Mouse (Mus musculus) neural tube, embryonic 14.5 days (tissue): ENCODE data around the gene Mrps7. TPM values are rescaled to one million over a fixed set of nuclear protein-coding genes. Genes with fewer than 3 reads are reported as not detected.

Source experiments
- ATAC-seq: fragments of 200-750 bp; cut with Nextera tagmentation; 2 replicates; pipeline ENCODE4 v1.8.0; 2017; ENCODE audit warnings: low read depth, mild to moderate bottlenecking, moderate TSS enrichment, moderate library complexity
- H3K27ac ChIP-seq: fragments of 300-500 bp; sonication (generic); 2 replicates; pipeline ENCODE4 v1.5.1; 2014; ENCODE audit warnings: low read depth, mild to moderate bottlenecking, control low read depth, low read length, moderate library complexity, mixed read lengths
- H3K27me3 ChIP-seq: fragments of 300-500 bp; sonication (generic); 2 replicates; pipeline ENCODE4 v1.6.1; 2014; ENCODE audit warnings: low read length; ENCODE audit not compliant: control insufficient read depth, insufficient read depth
- H3K36me3 ChIP-seq: fragments of 300-500 bp; sonication (generic); 2 replicates; pipeline ENCODE4 v1.6.1; 2014; ENCODE audit warnings: low read length, mixed read lengths; ENCODE audit not compliant: control insufficient read depth, insufficient read depth
- H3K4me1 ChIP-seq: fragments of 300-500 bp; sonication (generic); 2 replicates; pipeline ENCODE4 v1.6.1; 2014; ENCODE audit warnings: low read length; ENCODE audit not compliant: control insufficient read depth, insufficient read depth
- H3K4me2 ChIP-seq: fragments of 300-500 bp; sonication (generic); 2 replicates; pipeline ENCODE4 v1.6.1; 2014; ENCODE audit warnings: mild to moderate bottlenecking, low read depth, low read length, control low read depth
- H3K4me3 ChIP-seq: fragments of 300-500 bp; sonication (generic); 2 replicates; pipeline ENCODE4 v1.5.1; 2014; ENCODE audit warnings: low read depth, low read length, control low read depth, mixed read lengths
- H3K9ac ChIP-seq: fragments of 300-500 bp; sonication (generic); replicated peaks from 2 replicates; pipeline ENCODE4 v1.6.1; 2014; ENCODE audit warnings: low read depth, mild to moderate bottlenecking, control low read depth, low read length, mixed read lengths
- H3K9me3 ChIP-seq: fragments of 300-500 bp; sonication (generic); 2 replicates; pipeline ENCODE4 v1.6.1; 2016; ENCODE audit warnings: low read length; ENCODE audit not compliant: control insufficient read depth
- WGBS: fragments of 180-500 bp; shearing (Covaris S2); extraction: QIAGEN DNeasy Blood & Tissue Kit; methylation state at CpG from one replicate; pipeline ENCODE4 v1.1.7; 2014; 5-methylcytosine and 5-hydroxymethylcytosine counted together
- polyA plus RNA-seq: library from polyadenylated mRNA; unstranded; fragments of >200 nt; fragmentation: Nextera tagmentation; extraction: Ambion mirVana; gene quantifications from 2 replicates; pipeline ENCODE4 v1.2.1, GENCODE M21; 2014

Mrps7 gene
- polyA plus RNA-seq, 1 experiment from 2014 or later, result 79.0 TPM

- no peaks in the 10 kb centered on the region for H3K36me3 ChIP-seq
- no peaks in the 10 kb centered on the region for H3K9me3 ChIP-seq
- H3K4me3 ChIP-seq, result no peak overlapping the region
- no peaks in the 10 kb centered on the region for H3K27me3 ChIP-seq
- ATAC-seq, result no peak
- H3K4me1 ChIP-seq, result 0 out of 2 replicates have a peak, but pooled peaks cover 6% of the 10 kb centered on the region
- no peak overlapping the region for H3K9ac ChIP-seq
- no peak overlapping the region for H3K4me2 ChIP-seq
- no peak overlapping the region for H3K27ac ChIP-seq
- WGBS, result 53% methylated on average over 16 of the region's 16 CpGs
Observed at GRCm38 (mm10) chr11:115630532-115631504, 27.1 kb downstream of the Mrps7 start.

- H3K4me2 ChIP-seq, result no peak overlapping the region
- no peak for ATAC-seq
- H3K36me3 ChIP-seq, result no peaks in the 10 kb centered on the region
- no peak overlapping the region for H3K4me3 ChIP-seq
- H3K27me3 ChIP-seq, result no peaks in the 10 kb centered on the region
- no peak overlapping the region for H3K27ac ChIP-seq
- H3K9me3 ChIP-seq, result no peaks in the 10 kb centered on the region
- H3K9ac ChIP-seq, result no peak overlapping the region
- 21% methylated on average over 3 of the region's 3 CpGs for whole genome bisulfite sequencing
- 0 out of 2 replicates have a peak, but pooled peaks cover 6% of the 10 kb centered on the region for H3K4me1 ChIP-seq
Observed at GRCm38 (mm10) chr11:115631505-115631890, 27.8 kb downstream of the Mrps7 start.

- 78% methylated on average over 7 of the region's 7 CpGs for WGBS
- H3K27me3 ChIP-seq, result no peaks in the 10 kb centered on the region
- H3K4me1 ChIP-seq, result 0 out of 2 replicates have a peak, but pooled peaks cover under 1% of the 10 kb centered on the region
- ATAC-seq, result no peak
- H3K4me3 ChIP-seq, result no peak overlapping the region
- H3K4me2 ChIP-seq, result no peak overlapping the region
- H3K9me3 ChIP-seq, result no peaks in the 10 kb centered on the region
- H3K27ac ChIP-seq, result no peak overlapping the region
- H3K9ac ChIP-seq, result no peak overlapping the region
- H3K36me3 ChIP-seq, result no peaks in the 10 kb centered on the region
Observed at GRCm38 (mm10) chr11:115632247-115632646, 28.5 kb downstream of the Mrps7 start.

GRCm38 (mm10) chr11:115632862-115633261 is 29.1 kb downstream of the Mrps7 start:
- Histone ChIP-seq H3K9ac (no peak overlapping the region), H3K9me3 (no peaks in the 10 kb centered on the region), H3K27ac (no peak overlapping the region), H3K4me1 (no peaks in the 10 kb centered on the region), H3K4me3 (no peak overlapping the region), H3K27me3 (no peaks in the 10 kb centered on the region), H3K4me2 (no peak overlapping the region), H3K36me3 (no peaks in the 10 kb centered on the region)
- ATAC-seq, result no peak
- WGBS, result 84% methylated on average over 10 of the region's 10 CpGs

- H3K9ac ChIP-seq, result no peak overlapping the region
- no peaks in the 10 kb centered on the region for H3K4me1 ChIP-seq
- no peak overlapping the region for H3K4me3 ChIP-seq
- no peaks in the 10 kb centered on the region for H3K9me3 ChIP-seq
- H3K27ac ChIP-seq, result no peak overlapping the region
- H3K27me3 ChIP-seq, result no peaks in the 10 kb centered on the region
- no peak for ATAC-seq
- no peak overlapping the region for H3K4me2 ChIP-seq
- no peaks in the 10 kb centered on the region for H3K36me3 ChIP-seq
- WGBS, result 76% methylated on average over 4 of the region's 4 CpGs
Observed at GRCm38 (mm10) chr11:115634109-115634508, 30.4 kb downstream of the Mrps7 start.

- Histone ChIP-seq H3K27ac (no peak overlapping the region), H3K36me3 (no peaks in the 10 kb centered on the region), H3K4me2 (no peak overlapping the region), H3K9ac (no peak overlapping the region), H3K27me3 (no peaks in the 10 kb centered on the region), H3K4me3 (no peak overlapping the region), H3K9me3 (no peaks in the 10 kb centered on the region), H3K4me1 (no peaks in the 10 kb centered on the region)
- ATAC-seq, result no peak
- WGBS, result 89% methylated on average over 8 of the region's 8 CpGs
Observed at GRCm38 (mm10) chr11:115635041-115635440, 31.3 kb downstream of the Mrps7 start.

- Histone ChIP-seq H3K4me3 (no peak overlapping the region), H3K4me1 (no peaks in the 10 kb centered on the region), H3K9ac (no peak overlapping the region), H3K9me3 (no peaks in the 10 kb centered on the region), H3K27ac (no peak overlapping the region), H3K4me2 (no peak overlapping the region), H3K36me3 (no peaks in the 10 kb centered on the region), H3K27me3 (no peaks in the 10 kb centered on the region)
- ATAC-seq, result no peak
- 68% methylated on average over 8 of the region's 8 CpGs for WGBS
Observed at GRCm38 (mm10) chr11:115635484-115635883, 31.8 kb downstream of the Mrps7 start.

- Histone ChIP-seq H3K27ac (no peak overlapping the region), H3K9ac (no peak overlapping the region), H3K4me2 (no peak overlapping the region), H3K4me1 (no peaks in the 10 kb centered on the region), H3K27me3 (no peaks in the 10 kb centered on the region), H3K4me3 (no peak overlapping the region), H3K36me3 (0 out of 2 replicates have a peak, but pooled peaks cover under 1% of the 10 kb centered on the region), H3K9me3 (no peaks in the 10 kb centered on the region)
- no peak for ATAC-seq
- 85% methylated on average over 3 of the region's 3 CpGs for WGBS
Observed at GRCm38 (mm10) chr11:115636960-115637359, 33.2 kb downstream of the Mrps7 start.
